Mouse (Mus musculus): Measurements from ENCODE around the gene Sfta2. TPM values are rescaled to one million over a fixed set of nuclear protein-coding genes. Genes with fewer than 3 reads are reported as not detected.
A peak's percentile ranks its signal among the peaks of the same experiment; 100 is the strongest.

Sfta2 gene
- polyA plus RNA-seq, 1 experiment from 2014 or later: not detected

DNA sequence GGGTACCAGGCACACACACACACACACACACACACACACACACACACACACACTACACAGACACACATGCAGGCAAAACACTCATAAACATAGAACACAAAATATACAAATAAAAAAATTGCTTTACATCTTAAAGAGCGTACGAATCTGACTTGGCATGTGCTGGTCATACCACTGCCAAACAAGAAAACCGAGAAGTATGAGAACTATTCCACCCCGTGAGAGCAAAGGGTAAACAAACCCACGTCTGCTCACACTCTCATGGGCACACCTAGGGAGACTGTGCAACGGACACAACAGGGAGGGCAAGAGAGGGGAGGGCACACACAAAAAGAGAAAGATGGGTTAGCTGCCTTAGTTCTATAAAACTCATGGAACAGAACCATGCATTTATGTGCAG lies 95.3 kb downstream of the Sfta2 start:
- 60% methylated on average over 6 of the region's 6 CpGs for WGBS
- Histone ChIP-seq H3K27me3 (ENCODE audit: control insufficient read depth, insufficient read depth, low read depth, low read length) (no peaks in the 10 kb centered on the region), H3K27ac (ENCODE audit: low read length) (peak overlapping the region; percentile 98), H3K4me2 (ENCODE audit: low read length) (peak overlapping the region; percentile 94), H3K4me3 (ENCODE audit: low read depth, low read length) (peak overlapping the region; percentile 45), H3K36me3 (ENCODE audit: control insufficient read depth, insufficient read depth, low read length) (peaks cover 10% of the 10 kb centered on the region; the same call in 1 of the 2 replicates), H3K4me1 (ENCODE audit: control insufficient read depth, insufficient read depth, low read length) (peaks cover 33% of the 10 kb centered on the region), H3K9ac (ENCODE audit: low read depth, low read length) (peak overlapping the region; percentile 83), H3K9me3 (replicated peaks; ENCODE audit: control insufficient read depth, low read length, poor library complexity, severe bottlenecking) (no peaks in the 10 kb centered on the region)
- ATAC-seq: no peak

DNA sequence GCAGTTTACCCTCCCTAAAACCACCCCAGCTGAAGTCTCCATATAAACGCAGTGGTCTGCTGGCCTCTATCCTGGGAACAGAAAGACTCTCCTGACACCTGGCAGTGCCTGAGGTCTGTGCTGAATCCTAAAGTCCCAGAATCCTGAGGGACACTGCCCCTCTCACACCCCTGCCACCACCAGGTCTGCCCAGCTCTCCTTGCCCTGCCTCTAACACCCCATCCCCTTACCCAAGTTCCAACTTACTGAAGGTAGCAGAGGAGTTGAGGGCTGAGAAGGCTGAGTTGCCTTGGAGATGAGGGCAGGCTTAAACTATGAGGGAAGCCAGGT lies 96.0 kb downstream of the Sfta2 start:
- H3K9me3 ChIP-seq (replicated peaks; ENCODE audit: control insufficient read depth, low read length, poor library complexity, severe bottlenecking): no peaks in the 10 kb centered on the region
- peaks cover 9% of the 10 kb centered on the region; the same call in 1 of the 2 replicates for H3K36me3 ChIP-seq (ENCODE audit: control insufficient read depth, insufficient read depth, low read length)
- peak overlapping the region; percentile 83 for H3K9ac ChIP-seq (ENCODE audit: low read depth, low read length)
- H3K4me3 ChIP-seq (ENCODE audit: low read depth, low read length): peak overlapping the region; percentile 45
- peaks cover 40% of the 10 kb centered on the region for H3K4me1 ChIP-seq (ENCODE audit: control insufficient read depth, insufficient read depth, low read length)
- peak overlapping the region; percentile 98 for H3K27ac ChIP-seq (ENCODE audit: low read length)
- WGBS: 23% methylated on average over 1 of the region's 1 CpGs
- no peaks in the 10 kb centered on the region for H3K27me3 ChIP-seq (ENCODE audit: control insufficient read depth, insufficient read depth, low read depth, low read length)
- peak overlapping the region; percentile 94 for H3K4me2 ChIP-seq (ENCODE audit: low read length)
- ATAC-seq: peak; percentile 12

DNA sequence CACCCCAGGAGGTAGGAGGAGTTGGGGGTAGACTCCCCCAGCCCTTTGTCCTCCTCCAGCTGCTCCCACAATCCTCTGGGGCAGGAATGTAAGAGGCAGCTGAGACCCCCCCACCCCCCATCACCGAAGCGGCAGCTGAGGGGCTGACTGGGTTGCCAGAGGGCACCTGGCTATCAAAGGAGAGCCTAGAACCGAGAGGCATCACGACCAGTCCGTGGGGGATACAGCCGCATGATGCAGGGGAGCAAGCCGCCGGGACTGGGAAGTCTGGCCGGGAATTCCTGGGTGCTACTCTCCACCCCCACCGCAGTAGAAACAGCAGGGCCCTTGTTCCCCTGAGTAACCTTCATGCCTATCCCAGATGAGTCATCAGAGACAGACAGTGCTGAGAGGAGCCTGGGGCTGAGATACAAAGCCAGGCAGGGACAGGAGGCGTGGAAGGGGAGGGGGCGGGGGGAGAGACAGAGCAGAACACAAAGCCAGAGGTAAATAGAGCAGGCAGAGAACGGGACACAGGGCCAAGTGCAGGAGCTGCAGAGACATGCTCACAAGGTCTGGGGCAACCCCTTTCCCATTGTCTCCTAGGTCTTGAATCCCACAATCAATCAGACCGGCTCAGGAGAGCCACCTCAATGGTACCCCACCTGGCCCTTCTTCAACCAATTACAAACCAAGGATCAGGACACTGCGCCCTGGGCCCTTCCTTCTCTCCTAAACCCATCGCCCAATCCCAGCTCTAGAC lies 96.6 kb downstream of the Sfta2 start:
- H3K36me3 ChIP-seq (ENCODE audit: control insufficient read depth, insufficient read depth, low read length): peaks cover 6% of the 10 kb centered on the region; the same call in 1 of the 2 replicates
- peak; percentile 50 for ATAC-seq
- under 1% methylated on average over 16 of the region's 16 CpGs for WGBS
- H3K9ac ChIP-seq (ENCODE audit: low read depth, low read length): peak overlapping the region; percentile 83
- no peaks in the 10 kb centered on the region for H3K27me3 ChIP-seq (ENCODE audit: control insufficient read depth, insufficient read depth, low read depth, low read length)
- H3K4me3 ChIP-seq (ENCODE audit: low read depth, low read length): peak overlapping the region; percentile 45
- peaks cover 41% of the 10 kb centered on the region for H3K4me1 ChIP-seq (ENCODE audit: control insufficient read depth, insufficient read depth, low read length)
- peak overlapping the region; percentile 94 for H3K4me2 ChIP-seq (ENCODE audit: low read length)
- peak overlapping the region; percentile 98 for H3K27ac ChIP-seq (ENCODE audit: low read length)
- no peaks in the 10 kb centered on the region for H3K9me3 ChIP-seq (replicated peaks; ENCODE audit: control insufficient read depth, low read length, poor library complexity, severe bottlenecking)

DNA sequence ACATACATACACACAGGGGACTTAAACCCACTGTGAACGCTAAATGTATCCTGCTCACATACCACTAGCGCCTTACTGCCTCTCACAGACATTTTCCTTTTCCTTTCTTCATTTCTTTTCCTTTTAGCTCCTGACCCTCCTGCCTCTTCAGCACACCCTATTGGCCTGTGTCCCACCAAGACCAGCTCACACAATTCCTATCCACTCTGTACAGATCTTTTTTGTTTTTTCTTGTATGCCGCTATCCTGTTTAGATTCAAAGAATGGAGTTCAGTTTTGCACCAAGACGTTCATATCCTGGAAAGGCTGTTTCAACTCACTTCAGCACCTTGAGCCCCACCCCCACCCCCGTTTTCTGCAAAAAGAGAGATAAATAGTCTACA lies 97.1 kb downstream of the Sfta2 start:
- no peaks in the 10 kb centered on the region for H3K27me3 ChIP-seq (ENCODE audit: control insufficient read depth, insufficient read depth, low read depth, low read length)
- peak overlapping the region; percentile 45 for H3K4me3 ChIP-seq (ENCODE audit: low read depth, low read length)
- peaks cover under 1% of the 10 kb centered on the region; the same call in 1 of the 2 replicates for H3K36me3 ChIP-seq (ENCODE audit: control insufficient read depth, insufficient read depth, low read length)
- no peaks in the 10 kb centered on the region for H3K9me3 ChIP-seq (replicated peaks; ENCODE audit: control insufficient read depth, low read length, poor library complexity, severe bottlenecking)
- H3K4me2 ChIP-seq (ENCODE audit: low read length): peak overlapping the region; percentile 94
- H3K4me1 ChIP-seq (ENCODE audit: control insufficient read depth, insufficient read depth, low read length): peaks cover 43% of the 10 kb centered on the region
- 15% methylated on average over 5 of the region's 5 CpGs for WGBS
- peak overlapping the region; percentile 98 for H3K27ac ChIP-seq (ENCODE audit: low read length)
- ATAC-seq: no peak
- peak overlapping the region; percentile 83 for H3K9ac ChIP-seq (ENCODE audit: low read depth, low read length)

DNA sequence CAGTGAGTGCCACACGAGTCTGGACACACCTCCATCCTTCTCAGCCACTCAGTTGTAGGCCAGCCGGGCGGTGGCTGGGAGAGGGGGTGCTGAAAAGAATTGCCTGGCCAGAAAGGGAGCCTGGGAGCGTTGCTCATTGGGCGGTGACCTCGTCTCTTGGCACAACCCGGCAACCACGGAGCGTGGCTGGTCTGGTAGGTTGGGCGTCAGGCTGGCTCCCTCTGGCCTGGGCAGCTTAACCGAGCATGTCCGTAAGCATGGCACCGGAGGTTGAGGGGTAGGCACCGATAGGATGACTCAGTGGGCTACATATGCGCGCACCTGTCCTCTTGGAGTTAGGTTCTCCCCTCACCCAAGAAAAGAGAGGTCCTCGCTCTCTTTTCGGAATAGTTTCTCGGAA lies 98.6 kb downstream of the Sfta2 start:
- Histone ChIP-seq H3K4me1 (ENCODE audit: control insufficient read depth, insufficient read depth, low read length) (peaks cover 55% of the 10 kb centered on the region), H3K27ac (ENCODE audit: low read length) (peak overlapping the region; percentile 98), H3K9ac (ENCODE audit: low read depth, low read length) (peak overlapping the region; percentile 95), H3K4me2 (ENCODE audit: low read length) (peak overlapping the region; percentile 94), H3K9me3 (replicated peaks; ENCODE audit: control insufficient read depth, low read length, poor library complexity, severe bottlenecking) (no peaks in the 10 kb centered on the region), H3K36me3 (ENCODE audit: control insufficient read depth, insufficient read depth, low read length) (no peaks in the 10 kb centered on the region), H3K4me3 (ENCODE audit: low read depth, low read length) (peak overlapping the region; percentile 68), H3K27me3 (ENCODE audit: control insufficient read depth, insufficient read depth, low read depth, low read length) (no peaks in the 10 kb centered on the region)
- under 1% methylated on average over 19 of the region's 19 CpGs for WGBS
- ATAC-seq: peak; percentile 12; the same call in 1 of the 2 replicates

Other genes starting within 250 kb of the Sfta2 start
- 0.65 and 0.97 TPM in 2 replicates for gene H2-Q4, start 221.9 kb upstream of the Sfta2 start, polyA plus RNA-seq (2015; fragmentation: Nextera tagmentation; extraction: Ambion mirVana)
- gene H2-Q6, start 176.7 kb upstream of the Sfta2 start, polyA plus RNA-seq (2015; fragmentation: Nextera tagmentation; extraction: Ambion mirVana): 1.1 and 1.3 TPM in 2 replicates
- 3.8 and 4.6 TPM in 2 replicates for gene H2-Q7, start 162.4 kb upstream of the Sfta2 start, polyA plus RNA-seq (2015; fragmentation: Nextera tagmentation; extraction: Ambion mirVana)
- 0.30 and 0.31 TPM in 2 replicates for gene H2-Q10, start 131.5 kb upstream of the Sfta2 start, polyA plus RNA-seq (2015; fragmentation: Nextera tagmentation; extraction: Ambion mirVana)
- 0.37 TPM in 1 of 2 replicates, not detected in the other for gene Pou5f1, start 95.5 kb upstream of the Sfta2 start, polyA plus RNA-seq (2015; fragmentation: Nextera tagmentation; extraction: Ambion mirVana)
- gene Tcf19, start 84.7 kb upstream of the Sfta2 start, polyA plus RNA-seq (2015; fragmentation: Nextera tagmentation; extraction: Ambion mirVana): 8.5 and 9.4 TPM in 2 replicates
- 3.7 and 4.0 TPM in 2 replicates for gene Cchcr1, start 84.4 kb upstream of the Sfta2 start, polyA plus RNA-seq (2015; fragmentation: Nextera tagmentation; extraction: Ambion mirVana)
- 0.60 and 0.68 TPM in 2 replicates for gene Psors1c2, start 68.3 kb upstream of the Sfta2 start, polyA plus RNA-seq (2015; fragmentation: Nextera tagmentation; extraction: Ambion mirVana)
- 0.07 and 0.09 TPM in 2 replicates for gene Cdsn, start 49.4 kb upstream of the Sfta2 start, polyA plus RNA-seq (2015; fragmentation: Nextera tagmentation; extraction: Ambion mirVana)
- not detected in 2 replicates for gene 2300002M23Rik, start 34.1 kb upstream of the Sfta2 start, polyA plus RNA-seq (2015; fragmentation: Nextera tagmentation; extraction: Ambion mirVana)
- gene Gm9573, start 25.1 kb downstream of the Sfta2 start, polyA plus RNA-seq (2015; fragmentation: Nextera tagmentation; extraction: Ambion mirVana): not detected in 2 replicates
- gene Mucl3, start 42.1 kb downstream of the Sfta2 start, polyA plus RNA-seq (2015; fragmentation: Nextera tagmentation; extraction: Ambion mirVana): 0.07 and 0.14 TPM in 2 replicates
- gene Vars2, start 66.0 kb downstream of the Sfta2 start, polyA plus RNA-seq (2015; fragmentation: Nextera tagmentation; extraction: Ambion mirVana): 15.1 and 15.3 TPM in 2 replicates
- gene Gtf2h4, start 72.2 kb downstream of the Sfta2 start, polyA plus RNA-seq (2015; fragmentation: Nextera tagmentation; extraction: Ambion mirVana): 26.5 and 27.3 TPM in 2 replicates
- gene Ddr1, start 103.1 kb downstream of the Sfta2 start, polyA plus RNA-seq (2015; fragmentation: Nextera tagmentation; extraction: Ambion mirVana): 87.8 and 103 TPM in 2 replicates
- 8.9 and 10.5 TPM in 2 replicates for gene Ier3, start 220.1 kb downstream of the Sfta2 start, polyA plus RNA-seq (2015; fragmentation: Nextera tagmentation; extraction: Ambion mirVana)
- 102 and 104 TPM in 2 replicates for gene Flot1, start 221.7 kb downstream of the Sfta2 start, polyA plus RNA-seq (2015; fragmentation: Nextera tagmentation; extraction: Ambion mirVana)
- gene Tubb5, start 236.8 kb downstream of the Sfta2 start, polyA plus RNA-seq (2015; fragmentation: Nextera tagmentation; extraction: Ambion mirVana): 1,852 and 1,913 TPM in 2 replicates
- 8.6 and 10.3 TPM in 2 replicates for gene Mdc1, start 240.0 kb downstream of the Sfta2 start, polyA plus RNA-seq (2015; fragmentation: Nextera tagmentation; extraction: Ambion mirVana)

Measured in midbrain, embryonic 16.5 days (tissue).